Mouse (Mus musculus) left cerebral cortex, postnatal 4 days (tissue): ENCODE results near the gene Lrrc30. TPM values are rescaled to one million over a fixed set of nuclear protein-coding genes. Genes with fewer than 3 reads are reported as not detected.

Experiments used
- DNase-seq: peaks from one replicate; pipeline ENCODE4 v3.0.0-alpha.2; 2022
- intact Hi-C: fragments of 180-260 bp; cut with DNase I; formaldehyde crosslinking; loops from one replicate; pipeline ENCODE4 v1.15.1; 2025
- total RNA-seq, 2 experiments: library from RNA; stranded (reverse); gene quantifications; 2 replicates each; pipeline ENCODE4 v1.2.3; 2021

Lrrc30 gene
- total RNA-seq, 2 experiments from 2014 or later = not detected

DNA sequence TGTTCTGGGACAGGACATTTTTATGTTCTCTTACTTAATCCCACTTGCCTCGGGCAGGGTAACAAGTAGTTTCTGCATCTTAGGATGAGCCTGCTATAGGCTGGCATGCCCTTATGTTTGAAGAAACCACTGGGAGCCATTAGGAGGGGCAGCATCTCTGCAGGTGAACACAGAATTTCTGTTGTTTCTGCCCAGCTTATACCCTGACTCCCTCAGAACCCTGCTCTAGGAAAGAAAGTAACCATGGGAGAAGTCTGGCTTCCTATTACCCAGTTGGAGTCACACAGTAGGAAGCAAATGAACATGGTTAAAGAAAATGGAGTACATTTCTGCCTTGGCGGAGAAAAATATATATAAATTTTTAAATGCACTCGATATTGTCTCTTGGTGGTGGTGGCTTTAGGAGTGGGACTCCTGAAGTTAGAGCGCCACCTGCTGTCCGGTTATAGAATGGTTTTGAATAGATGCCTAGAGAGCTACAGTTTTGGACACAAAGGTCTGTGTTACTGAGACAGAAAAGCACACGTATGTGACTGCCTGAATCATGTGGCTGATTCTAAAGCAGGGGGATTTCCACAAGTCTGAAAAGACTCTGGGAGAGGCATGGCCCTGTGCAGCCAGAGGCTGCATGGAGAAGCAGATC, 47.5 kb downstream of the Lrrc30 start:
- intact Hi-C loops = loop anchor here (5.0 kb wide), 2 partner anchors 233 to 1008 kb away; partner anchors contain the start of gene Ptprm
- peak; percentile 85 for DNase-seq

DNA sequence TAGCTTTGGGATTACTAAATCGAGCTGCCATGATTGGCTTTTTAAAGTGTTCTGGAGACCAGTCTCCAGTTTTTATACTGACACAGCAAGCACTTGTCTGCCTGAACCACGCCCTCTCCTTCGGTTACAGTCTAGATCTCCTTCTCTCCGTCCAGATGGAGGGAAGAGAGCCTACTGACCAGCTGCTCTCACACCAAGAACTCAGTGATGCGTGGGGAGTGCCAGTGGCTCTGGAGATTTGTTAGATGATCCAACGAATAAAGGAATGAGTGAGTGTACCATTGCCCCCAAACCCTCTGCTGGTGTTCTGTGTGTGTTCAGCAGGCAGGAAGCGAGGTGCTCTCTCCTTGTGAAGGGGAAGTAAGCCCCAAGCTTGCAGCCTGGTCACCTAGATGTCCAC, 48.0 kb downstream of the Lrrc30 start:
- intact Hi-C loops = no loop called here
- DNase-seq = peak; percentile 56

DNA sequence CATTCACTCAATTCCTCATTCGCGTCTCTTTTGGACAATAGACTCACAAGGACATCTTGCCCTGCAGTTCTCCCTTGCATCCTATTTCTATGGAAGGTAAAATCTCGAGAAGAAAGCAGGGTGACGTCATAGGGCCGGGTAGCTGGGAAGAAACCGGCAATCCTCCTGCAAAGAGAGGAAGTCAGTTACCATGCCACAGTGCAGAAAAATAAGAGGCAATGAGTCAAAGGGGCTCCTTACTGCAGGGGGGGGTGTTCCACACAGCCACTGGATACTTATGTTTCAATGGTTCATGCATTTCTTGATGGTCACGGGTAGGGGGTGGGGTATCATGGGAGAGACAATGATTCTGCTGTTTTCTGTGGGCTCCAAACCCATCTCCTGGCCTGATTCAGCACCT, 49.1 kb downstream of the Lrrc30 start:
- no peak for DNase-seq
- intact Hi-C loops = no loop called here

DNA sequence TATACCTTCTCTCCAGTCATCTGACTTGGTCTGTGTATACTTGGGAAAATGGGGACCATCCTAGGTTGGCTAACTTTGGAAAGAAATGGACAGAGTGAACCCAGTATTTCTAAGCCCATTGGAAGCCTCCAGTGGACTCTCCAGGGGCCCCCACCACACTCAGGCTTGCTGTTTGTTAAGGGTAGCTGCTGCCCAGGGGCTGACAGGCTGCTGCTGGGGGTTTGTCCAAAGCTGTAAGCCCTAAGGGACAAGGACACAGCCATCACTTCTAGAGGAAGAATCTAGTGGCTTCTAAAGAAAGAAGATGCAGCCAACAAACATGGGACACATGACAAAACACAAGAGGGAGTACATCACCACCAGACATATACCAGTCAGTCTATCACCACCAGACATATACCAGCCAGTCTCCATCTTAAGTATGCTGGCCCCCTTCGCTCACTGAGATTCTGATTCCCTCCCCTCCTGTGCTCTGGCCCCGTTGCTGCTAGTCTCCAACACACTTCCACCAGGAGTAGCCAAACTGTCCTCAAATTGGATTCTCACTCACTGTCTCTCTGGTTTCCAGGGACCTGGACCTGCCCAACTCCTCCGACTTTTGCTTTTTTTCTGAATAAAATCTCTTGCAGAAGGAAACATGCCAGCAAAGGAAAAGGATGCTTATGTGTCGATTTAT, 49.7 kb downstream of the Lrrc30 start:
- no peak for DNase-seq
- intact Hi-C loops = no loop called here

DNA sequence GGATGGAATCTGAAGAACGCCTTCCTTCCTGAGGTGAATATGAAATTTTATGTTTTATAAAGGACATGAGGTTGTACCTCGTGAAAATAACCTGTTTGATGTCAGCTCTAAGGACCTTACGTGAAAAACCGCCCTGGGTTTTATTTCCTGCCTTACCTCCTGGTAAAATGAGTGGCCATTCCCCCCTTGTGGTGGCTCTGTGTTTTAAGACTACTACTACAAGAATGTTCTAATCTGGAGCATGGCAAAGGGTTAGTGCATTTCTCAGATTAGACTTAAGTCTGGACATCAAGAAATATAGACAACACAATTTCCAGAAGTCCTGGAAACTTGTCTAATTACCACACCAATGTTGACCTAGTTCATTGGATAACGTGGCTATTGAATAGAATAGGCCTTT, 50.7 kb downstream of the Lrrc30 start:
- DNase-seq = no peak
- intact Hi-C loops = no loop called here

Other genes starting within 250 kb of the Lrrc30 start
- 10 to 100 TPM; 10.3 to 10.5 TPM for gene Lama1, start 64.5 kb upstream of the Lrrc30 start, total RNA-seq